Mouse (Mus musculus) gastrocnemius, postnatal 10 days (tissue): ENCODE results near the gene Muc3. TPM values are rescaled to one million over a fixed set of nuclear protein-coding genes. Genes with fewer than 3 reads are reported as not detected.
A peak's percentile ranks its signal among the peaks of the same experiment; 100 is the strongest.
"Not testable (repeated sequence)": the region's sequence is repeated elsewhere in the genome, so short reads cannot be mapped to it uniquely, and the experiment has no call there.

Experiments used
- DNase-seq: peaks from one replicate; pipeline ENCODE4 v3.0.0; 2021; ENCODE audit warnings: mixed read lengths
- total RNA-seq, 2 experiments: library from RNA; stranded (reverse); gene quantifications; 2 replicates each; pipeline ENCODE4 v1.2.3; 2021

Muc3 gene
- total RNA-seq, 2 experiments from 2014 or later = not detected

- DNase-seq = no peak
These were observed 27.8 kb downstream of the Muc3 start for GRCm38 (mm10) chr5:137121280-137121679.

- no peak for DNase-seq
These were observed 30.2 kb downstream of the Muc3 start for GRCm38 (mm10) chr5:137118878-137119277.

GRCm38 (mm10) chr5:137117994-137118393 is 31.1 kb downstream of the Muc3 start:
- DNase-seq = not testable (repeated sequence)

- no peak for DNase-seq
These were observed 32.1 kb downstream of the Muc3 start for GRCm38 (mm10) chr5:137116987-137117386.

GRCm38 (mm10) chr5:137115866-137116847 is 33.0 kb downstream of the Muc3 start, which contains the start of gene Trim56:
Gene Trim56 (minus strand): TSS chr5:137116209.
- peak; percentile 67 for DNase-seq

- DNase-seq = no peak
These were observed 34.1 kb downstream of the Muc3 start for GRCm38 (mm10) chr5:137114891-137115561.

GRCm38 (mm10) chr5:137111542-137112408 is 37.3 kb downstream of the Muc3 start:
- no peak for DNase-seq

- no peak for DNase-seq
These were observed 38.3 kb downstream of the Muc3 start for GRCm38 (mm10) chr5:137110863-137111262.

- DNase-seq = no peak
These were observed 39.1 kb downstream of the Muc3 start for GRCm38 (mm10) chr5:137109941-137110593.

GRCm38 (mm10) chr5:137108111-137108510 is 41.0 kb downstream of the Muc3 start:
- no peak for DNase-seq

- no peak for DNase-seq
These were observed 41.5 kb downstream of the Muc3 start for GRCm38 (mm10) chr5:137107670-137108069.

GRCm38 (mm10) chr5:137107024-137107423 is 42.1 kb downstream of the Muc3 start:
- peak; percentile 87 for DNase-seq

- DNase-seq = no peak
These were observed 42.7 kb downstream of the Muc3 start for GRCm38 (mm10) chr5:137106434-137106833.

GRCm38 (mm10) chr5:137103969-137104368 is 45.2 kb downstream of the Muc3 start:
- no peak for DNase-seq

GRCm38 (mm10) chr5:137102575-137103522 is 46.3 kb downstream of the Muc3 start:
- DNase-seq = peak; percentile 36

- no peak for DNase-seq
These were observed 47.0 kb downstream of the Muc3 start for GRCm38 (mm10) chr5:137102078-137102477.

GRCm38 (mm10) chr5:137100660-137101059 is 48.5 kb downstream of the Muc3 start:
- DNase-seq = no peak

GRCm38 (mm10) chr5:137098418-137098817 is 50.7 kb downstream of the Muc3 start:
- DNase-seq = no peak

- no peak for DNase-seq
These were observed 53.1 kb downstream of the Muc3 start for GRCm38 (mm10) chr5:137096037-137096436.

GRCm38 (mm10) chr5:137095135-137095534 is 54.0 kb downstream of the Muc3 start:
- no peak for DNase-seq
